Mouse (Mus musculus) ovary, adult 18-20 months (tissue): ENCODE data around the gene Wwc2.
A peak's percentile ranks its signal among the peaks of the same experiment; 100 is the strongest.

Source experiments
- DNase-seq: peaks from one replicate; pipeline ENCODE4 v3.0.0; 2022; ENCODE audit warnings: low spot score, mixed read lengths

The Wwc2 gene

GRCm38 (mm10) chr8:47990911-47991820 lies at the start of gene Wwc2:
TSS of gene Wwc2 (minus strand) at chr8:47990924.
- peak; percentile 72 for DNase-seq

GRCm38 (mm10) chr8:48038261-48038934 lies 47.7 kb upstream of the Wwc2 start:
- DNase-seq = no peak

- DNase-seq = no peak
These were observed 41.3 kb upstream of the Wwc2 start for GRCm38 (mm10) chr8:48032046-48032445.

GRCm38 (mm10) chr8:48030667-48031066 lies 39.9 kb upstream of the Wwc2 start:
- no peak for DNase-seq

- no peak for DNase-seq
These were observed 36.1 kb upstream of the Wwc2 start for GRCm38 (mm10) chr8:48026796-48027195.

GRCm38 (mm10) chr8:48023206-48023605 lies 32.5 kb upstream of the Wwc2 start:
- DNase-seq = no peak

- DNase-seq = no peak
These were observed 29.0 kb upstream of the Wwc2 start for GRCm38 (mm10) chr8:48019737-48020136.

- peak; percentile 42 for DNase-seq
These were observed 25.8 kb upstream of the Wwc2 start for GRCm38 (mm10) chr8:48016538-48016937.

GRCm38 (mm10) chr8:48014386-48014785 lies 23.7 kb upstream of the Wwc2 start:
- no peak for DNase-seq

- DNase-seq = no peak
These were observed 22.6 kb upstream of the Wwc2 start for GRCm38 (mm10) chr8:48013281-48013680.

- no peak for DNase-seq
These were observed 21.1 kb upstream of the Wwc2 start for GRCm38 (mm10) chr8:48011871-48012270.

GRCm38 (mm10) chr8:48010977-48011376 lies 20.3 kb upstream of the Wwc2 start:
- DNase-seq = no peak

GRCm38 (mm10) chr8:48009399-48009798 lies 18.7 kb upstream of the Wwc2 start:
- no peak for DNase-seq

GRCm38 (mm10) chr8:48008936-48009335 lies 18.2 kb upstream of the Wwc2 start:
- no peak for DNase-seq

- DNase-seq = no peak
These were observed 16.1 kb upstream of the Wwc2 start for GRCm38 (mm10) chr8:48006869-48007268.

- no peak for DNase-seq
These were observed 11.8 kb upstream of the Wwc2 start for GRCm38 (mm10) chr8:48002551-48002950.

- no peak for DNase-seq
These were observed 10.7 kb upstream of the Wwc2 start for GRCm38 (mm10) chr8:48001395-48001794.

- no peak for DNase-seq
These were observed 6.0 kb upstream of the Wwc2 start for GRCm38 (mm10) chr8:47996712-47997111.

- DNase-seq = no peak
These were observed 5.4 kb upstream of the Wwc2 start for GRCm38 (mm10) chr8:47996126-47996525.

GRCm38 (mm10) chr8:47995391-47995790 lies 4.7 kb upstream of the Wwc2 start:
- no peak for DNase-seq

GRCm38 (mm10) chr8:47994618-47995274 lies 4.0 kb upstream of the Wwc2 start:
- DNase-seq = peak; percentile 66

GRCm38 (mm10) chr8:47990386-47990772 lies 345 bp downstream of the Wwc2 start:
- DNase-seq = peak; percentile 94
